Mouse (Mus musculus): Measurements from ENCODE around the gene Aacs. TPM values are rescaled to one million over a fixed set of nuclear protein-coding genes. Genes with fewer than 3 reads are reported as not detected.

Aacs gene
- total RNA-seq, 1 experiment from 2014 or later, result 8.1 TPM

GRCm38 (mm10) chr5:125531634-125532033, 56.0 kb downstream of the Aacs start, which contains the start of gene Tmem132b:
Gene Tmem132b (plus strand): TSS chr5:125531774.
- ATAC-seq (replicated peaks; ENCODE audit: low read depth, poor library complexity, severe bottlenecking), result peak; percentile 84

- no peak for ATAC-seq (replicated peaks; ENCODE audit: low read depth, poor library complexity, severe bottlenecking)
Measured at GRCm38 (mm10) chr5:125532191-125532544, 56.6 kb downstream of the Aacs start.

- ATAC-seq (replicated peaks; ENCODE audit: low read depth, poor library complexity, severe bottlenecking), result no peak
Measured at GRCm38 (mm10) chr5:125532545-125533224, 57.1 kb downstream of the Aacs start.

- no peak for ATAC-seq (replicated peaks; ENCODE audit: low read depth, poor library complexity, severe bottlenecking)
Measured at GRCm38 (mm10) chr5:125533225-125533900, 57.7 kb downstream of the Aacs start.

- no peak for ATAC-seq (replicated peaks; ENCODE audit: low read depth, poor library complexity, severe bottlenecking)
Measured at GRCm38 (mm10) chr5:125534168-125534610, 58.6 kb downstream of the Aacs start.

GRCm38 (mm10) chr5:125534611-125535324, 59.2 kb downstream of the Aacs start:
- ATAC-seq (replicated peaks; ENCODE audit: low read depth, poor library complexity, severe bottlenecking), result no peak

GRCm38 (mm10) chr5:125545090-125545489, 69.5 kb downstream of the Aacs start:
- ATAC-seq (replicated peaks; ENCODE audit: low read depth, poor library complexity, severe bottlenecking), result no peak

GRCm38 (mm10) chr5:125546293-125546692, 70.7 kb downstream of the Aacs start:
- ATAC-seq (replicated peaks; ENCODE audit: low read depth, poor library complexity, severe bottlenecking), result no peak

GRCm38 (mm10) chr5:125549750-125550489, 74.3 kb downstream of the Aacs start:
- ATAC-seq (replicated peaks; ENCODE audit: low read depth, poor library complexity, severe bottlenecking), result no peak

- no peak for ATAC-seq (replicated peaks; ENCODE audit: low read depth, poor library complexity, severe bottlenecking)
Measured at GRCm38 (mm10) chr5:125555732-125556131, 80.1 kb downstream of the Aacs start.

- no peak for ATAC-seq (replicated peaks; ENCODE audit: low read depth, poor library complexity, severe bottlenecking)
Measured at GRCm38 (mm10) chr5:125563492-125563891, 87.9 kb downstream of the Aacs start.

- ATAC-seq (replicated peaks; ENCODE audit: low read depth, poor library complexity, severe bottlenecking), result no peak
Measured at GRCm38 (mm10) chr5:125565725-125566124, 90.1 kb downstream of the Aacs start.

Other genes with a start within 250 kb of the Aacs start
- 34.5 and 51.2 TPM in 2 replicates for gene Scarb1, start 134.7 kb upstream of the Aacs start, total RNA-seq (2017)
- gene Gm10382, start 86.5 kb upstream of the Aacs start, total RNA-seq (2017), result 1.2 TPM in 1 of 2 replicates, not detected in the other
- 252 and 273 TPM in 2 replicates for gene Ubc, start 85.6 kb upstream of the Aacs start, total RNA-seq (2017)
- gene Dhx37, start 41.7 kb upstream of the Aacs start, total RNA-seq (2017), result 19.8 and 72.8 TPM in 2 replicates
- 32.7 and 32.8 TPM in 2 replicates for gene Bri3bp, start 34.2 kb upstream of the Aacs start, total RNA-seq (2017)
- gene Tmem132b, start 56.0 kb downstream of the Aacs start, total RNA-seq (2017), result not detected in 2 replicates

Measured in common myeloid progenitor, adult 5-6 weeks (primary cell).